Mouse (Mus musculus) midbrain, embryonic 13.5 days (tissue): ENCODE results near the gene Ttc32. TPM values are rescaled to one million over a fixed set of nuclear protein-coding genes. Genes with fewer than 3 reads are reported as not detected.

Experiments used
- ATAC-seq: fragments of 200-750 bp; cut with Nextera tagmentation; 2 replicates; pipeline ENCODE4 v1.8.0; 2017; ENCODE audit warnings: mild to moderate bottlenecking, moderate TSS enrichment, moderate library complexity
- H3K27ac ChIP-seq: fragments of 300-500 bp; sonication (generic); 2 replicates; pipeline ENCODE4 v1.5.1; 2015; ENCODE audit warnings: inconsistent platforms, mild to moderate bottlenecking, moderate library complexity
- H3K27me3 ChIP-seq: fragments of 300-500 bp; sonication (generic); 2 replicates; pipeline ENCODE4 v1.6.1; 2015; ENCODE audit warnings: mild to moderate bottlenecking, inconsistent platforms
- H3K36me3 ChIP-seq: fragments of 300-500 bp; sonication (generic); 2 replicates; pipeline ENCODE4 v1.6.1; 2015; ENCODE audit warnings: mild to moderate bottlenecking, inconsistent platforms
- H3K4me1 ChIP-seq: fragments of 300-500 bp; sonication (generic); replicated peaks from 2 replicates; pipeline ENCODE4 v1.6.1; 2015; ENCODE audit warnings: inconsistent platforms
- H3K4me2 ChIP-seq: fragments of 300-500 bp; sonication (generic); replicated peaks from 2 replicates; pipeline ENCODE4 v1.6.1; 2015; ENCODE audit warnings: moderate library complexity, mild to moderate bottlenecking, inconsistent platforms
- H3K4me3 ChIP-seq: fragments of 300-500 bp; sonication (generic); replicated peaks from 2 replicates; pipeline ENCODE4 v1.5.1; 2015; ENCODE audit warnings: mild to moderate bottlenecking, inconsistent platforms
- H3K9ac ChIP-seq: fragments of 300-500 bp; sonication (generic); replicated peaks from 2 replicates; pipeline ENCODE4 v1.6.1; 2015; ENCODE audit warnings: mild to moderate bottlenecking, inconsistent platforms
- H3K9me3 ChIP-seq: fragments of 300-500 bp; sonication (generic); 2 replicates; pipeline ENCODE4 v1.6.1; 2016; ENCODE audit warnings: mild to moderate bottlenecking, inconsistent platforms
- WGBS: fragments of 180-500 bp; shearing (Covaris S2); methylation state at CpG from one replicate; pipeline ENCODE4 v1.1.7; 2015; 5-methylcytosine and 5-hydroxymethylcytosine counted together
- polyA plus RNA-seq: library from polyadenylated mRNA; unstranded; fragments of >200 nt; fragmentation: Nextera tagmentation; extraction: Ambion mirVana; gene quantifications from 2 replicates; pipeline ENCODE4 v1.2.1, GENCODE M21; 2015

Gene Ttc32
- 15.5 and 16.8 TPM in 2 replicates for polyA plus RNA-seq

GRCm38 (mm10) chr12:9029888-9030723 is at the start of gene Ttc32:
Gene Ttc32 (plus strand): TSS chr12:9029997.
- Histone ChIP-seq H3K27ac (peak within 1 kb of the TSS; percentile 99), H3K4me2 (peak within 1 kb of the TSS; percentile 65), H3K4me3 (peak within 1 kb of the TSS; percentile 64), H3K9ac (peak within 1 kb of the TSS; percentile 91), H3K4me1 (peaks cover 6% of the 10 kb centered on the region; the same call in 1 of the 2 replicates), H3K27me3 (no peaks in the 10 kb centered on the region), H3K9me3 (no peaks in the 10 kb centered on the region), H3K36me3 (peaks cover 13% of the 10 kb centered on the region)
- WGBS: under 1% methylated on average over 69 of the region's 69 CpGs
- peak; percentile 96 for ATAC-seq

GRCm38 (mm10) chr12:8993231-8993630 is 36.6 kb upstream of the Ttc32 start:
- no peaks in the 10 kb centered on the region for H3K4me1 ChIP-seq
- no peak overlapping the region for H3K4me3 ChIP-seq
- H3K27ac ChIP-seq: no peak overlapping the region
- peaks cover 23% of the 10 kb centered on the region for H3K36me3 ChIP-seq
- no peak overlapping the region for H3K4me2 ChIP-seq
- no peaks in the 10 kb centered on the region for H3K9me3 ChIP-seq
- H3K9ac ChIP-seq: no peak overlapping the region
- no peak for ATAC-seq
- WGBS: 83% methylated on average over 8 of the region's 8 CpGs
- H3K27me3 ChIP-seq: no peaks in the 10 kb centered on the region

GRCm38 (mm10) chr12:8998318-8998717 is 31.5 kb upstream of the Ttc32 start:
- ATAC-seq: no peak

GRCm38 (mm10) chr12:9002038-9002648 is 27.7 kb upstream of the Ttc32 start:
- H3K9me3 ChIP-seq: no peaks in the 10 kb centered on the region
- no peaks in the 10 kb centered on the region for H3K4me1 ChIP-seq
- no peak overlapping the region for H3K9ac ChIP-seq
- H3K4me2 ChIP-seq: no peak overlapping the region
- ATAC-seq: peak; percentile 58
- H3K4me3 ChIP-seq: no peak overlapping the region
- no peaks in the 10 kb centered on the region for H3K27me3 ChIP-seq
- peaks cover 17% of the 10 kb centered on the region for H3K36me3 ChIP-seq
- 18% methylated on average over 5 of the region's 5 CpGs for WGBS
- no peak overlapping the region for H3K27ac ChIP-seq

More at GRCm38 (mm10) chr12:8998318-8998717, 31.5 kb upstream of the Ttc32 start:
- Histone ChIP-seq H3K4me3 (no peak overlapping the region), H3K9ac (no peak overlapping the region), H3K4me1 (no peaks in the 10 kb centered on the region), H3K9me3 (no peaks in the 10 kb centered on the region), H3K27ac (no peak overlapping the region), H3K4me2 (no peak overlapping the region), H3K27me3 (no peaks in the 10 kb centered on the region), H3K36me3 (peaks cover 18% of the 10 kb centered on the region)
- 95% methylated on average over 4 of the region's 4 CpGs for WGBS

GRCm38 (mm10) chr12:9007146-9007545 is 22.7 kb upstream of the Ttc32 start:
- peaks cover 11% of the 10 kb centered on the region; the same call in 1 of the 2 replicates for H3K36me3 ChIP-seq
- no peaks in the 10 kb centered on the region for H3K4me1 ChIP-seq
- no peak overlapping the region for H3K4me2 ChIP-seq
- H3K27me3 ChIP-seq: no peaks in the 10 kb centered on the region
- H3K27ac ChIP-seq: no peak overlapping the region
- H3K9me3 ChIP-seq: no peaks in the 10 kb centered on the region
- 70% methylated on average over 4 of the region's 4 CpGs for WGBS
- H3K4me3 ChIP-seq: no peak overlapping the region
- ATAC-seq: no peak
- no peak overlapping the region for H3K9ac ChIP-seq

- ATAC-seq: no peak
- no peak overlapping the region for H3K9ac ChIP-seq
- peaks cover 17% of the 10 kb centered on the region for H3K36me3 ChIP-seq
- H3K27me3 ChIP-seq: no peaks in the 10 kb centered on the region
- no peak overlapping the region for H3K4me2 ChIP-seq
- no peak overlapping the region for H3K4me3 ChIP-seq
- H3K27ac ChIP-seq: no peak overlapping the region
- 93% methylated on average over 6 of the region's 6 CpGs for WGBS
- no peaks in the 10 kb centered on the region for H3K4me1 ChIP-seq
- H3K9me3 ChIP-seq: no peaks in the 10 kb centered on the region
These were observed 22.0 kb upstream of the Ttc32 start for GRCm38 (mm10) chr12:9007811-9008210.

- Histone ChIP-seq H3K4me2 (no peak overlapping the region), H3K9ac (no peak overlapping the region), H3K4me3 (no peak overlapping the region), H3K9me3 (no peaks in the 10 kb centered on the region), H3K36me3 (peaks cover 20% of the 10 kb centered on the region), H3K27ac (no peak overlapping the region), H3K27me3 (no peaks in the 10 kb centered on the region), H3K4me1 (no peaks in the 10 kb centered on the region)
- 68% methylated on average over 4 of the region's 4 CpGs for WGBS
- no peak for ATAC-seq
These were observed 19.5 kb upstream of the Ttc32 start for GRCm38 (mm10) chr12:9010311-9010710.

GRCm38 (mm10) chr12:9016376-9016775 is 13.4 kb upstream of the Ttc32 start:
- Histone ChIP-seq H3K4me3 (no peak overlapping the region), H3K27ac (no peak overlapping the region), H3K4me2 (no peak overlapping the region), H3K27me3 (no peaks in the 10 kb centered on the region), H3K4me1 (no peaks in the 10 kb centered on the region), H3K36me3 (peaks cover 43% of the 10 kb centered on the region), H3K9ac (no peak overlapping the region), H3K9me3 (no peaks in the 10 kb centered on the region)
- no peak for ATAC-seq
- 90% methylated on average over 9 of the region's 9 CpGs for WGBS

GRCm38 (mm10) chr12:9020431-9020830 is 9.4 kb upstream of the Ttc32 start:
- no peak overlapping the region for H3K9ac ChIP-seq
- no peaks in the 10 kb centered on the region for H3K27me3 ChIP-seq
- H3K9me3 ChIP-seq: no peaks in the 10 kb centered on the region
- H3K27ac ChIP-seq: no peak overlapping the region
- no peak overlapping the region for H3K4me3 ChIP-seq
- ATAC-seq: no peak
- no peaks in the 10 kb centered on the region for H3K4me1 ChIP-seq
- 89% methylated on average over 8 of the region's 8 CpGs for WGBS
- no peak overlapping the region for H3K4me2 ChIP-seq
- H3K36me3 ChIP-seq: peaks cover 38% of the 10 kb centered on the region

- H3K27ac ChIP-seq: no peak overlapping the region
- 69% methylated on average over 3 of the region's 3 CpGs for WGBS
- no peaks in the 10 kb centered on the region for H3K4me1 ChIP-seq
- H3K4me2 ChIP-seq: no peak overlapping the region
- no peak overlapping the region for H3K4me3 ChIP-seq
- no peaks in the 10 kb centered on the region for H3K9me3 ChIP-seq
- H3K9ac ChIP-seq: no peak overlapping the region
- H3K27me3 ChIP-seq: no peaks in the 10 kb centered on the region
- ATAC-seq: no peak
- peaks cover 35% of the 10 kb centered on the region for H3K36me3 ChIP-seq
These were observed 8.8 kb upstream of the Ttc32 start for GRCm38 (mm10) chr12:9020986-9021385.

GRCm38 (mm10) chr12:9023031-9023430 is 6.8 kb upstream of the Ttc32 start:
- H3K9ac ChIP-seq: no peak overlapping the region
- no peak overlapping the region for H3K4me2 ChIP-seq
- no peak overlapping the region for H3K4me3 ChIP-seq
- peaks cover 30% of the 10 kb centered on the region for H3K36me3 ChIP-seq
- no peaks in the 10 kb centered on the region for H3K9me3 ChIP-seq
- ATAC-seq: no peak
- WGBS: 71% methylated on average over 4 of the region's 4 CpGs
- H3K27ac ChIP-seq: no peak overlapping the region
- H3K27me3 ChIP-seq: no peaks in the 10 kb centered on the region
- no peaks in the 10 kb centered on the region for H3K4me1 ChIP-seq

GRCm38 (mm10) chr12:9024071-9024470 is 5.7 kb upstream of the Ttc32 start:
- Histone ChIP-seq H3K4me1 (no peaks in the 10 kb centered on the region), H3K27me3 (no peaks in the 10 kb centered on the region), H3K4me3 (no peak overlapping the region), H3K9me3 (no peaks in the 10 kb centered on the region), H3K27ac (no peak overlapping the region), H3K9ac (no peak overlapping the region), H3K36me3 (peaks cover 25% of the 10 kb centered on the region), H3K4me2 (no peak overlapping the region)
- WGBS: 96% methylated on average over 14 of the region's 14 CpGs
- ATAC-seq: no peak
